Mouse (Mus musculus) CD4-positive, CD25-positive, alpha-beta regulatory T cell, adult 4 months (primary cell): ENCODE results near the gene Gm10643. TPM values are rescaled to one million over a fixed set of nuclear protein-coding genes. Genes with fewer than 3 reads are reported as not detected.

Experiments used
- ATAC-seq: one replicate; pipeline ENCODE4 v1.8.0; 2017
- polyA plus RNA-seq, 2 experiments: library from polyadenylated mRNA; unstranded; fragments of 100-300 nt; shearing (Covaris generic); gene quantifications; one replicate each; pipeline ENCODE4 v1.2.1; 2017

The Gm10643 gene
- 1 to 10 TPM; 1.2 to 1.7 TPM for polyA plus RNA-seq

DNA sequence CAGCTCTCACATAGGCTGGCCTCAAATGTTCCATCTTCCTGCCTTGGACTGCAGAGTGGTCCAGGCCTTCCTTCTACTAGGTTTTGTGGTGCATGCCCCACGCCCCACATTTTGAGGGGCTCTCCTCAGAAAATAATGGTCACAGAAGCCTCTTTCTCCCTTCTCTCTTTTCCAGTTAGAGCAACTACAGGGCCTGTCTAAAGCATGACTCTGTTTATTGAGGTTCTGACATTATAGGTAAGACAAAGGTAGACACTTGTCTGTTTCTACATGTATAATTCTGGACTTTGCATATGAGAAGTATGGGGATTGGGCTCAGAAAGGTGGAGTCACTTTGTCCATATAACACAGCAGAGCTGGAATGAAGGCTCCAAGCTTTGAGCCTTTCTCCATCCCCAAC, at the start of gene Gm10643:
Gm10643 (minus strand) TSS at position 101 of the 400 bp plus-strand sequence.
- no peak for ATAC-seq

DNA sequence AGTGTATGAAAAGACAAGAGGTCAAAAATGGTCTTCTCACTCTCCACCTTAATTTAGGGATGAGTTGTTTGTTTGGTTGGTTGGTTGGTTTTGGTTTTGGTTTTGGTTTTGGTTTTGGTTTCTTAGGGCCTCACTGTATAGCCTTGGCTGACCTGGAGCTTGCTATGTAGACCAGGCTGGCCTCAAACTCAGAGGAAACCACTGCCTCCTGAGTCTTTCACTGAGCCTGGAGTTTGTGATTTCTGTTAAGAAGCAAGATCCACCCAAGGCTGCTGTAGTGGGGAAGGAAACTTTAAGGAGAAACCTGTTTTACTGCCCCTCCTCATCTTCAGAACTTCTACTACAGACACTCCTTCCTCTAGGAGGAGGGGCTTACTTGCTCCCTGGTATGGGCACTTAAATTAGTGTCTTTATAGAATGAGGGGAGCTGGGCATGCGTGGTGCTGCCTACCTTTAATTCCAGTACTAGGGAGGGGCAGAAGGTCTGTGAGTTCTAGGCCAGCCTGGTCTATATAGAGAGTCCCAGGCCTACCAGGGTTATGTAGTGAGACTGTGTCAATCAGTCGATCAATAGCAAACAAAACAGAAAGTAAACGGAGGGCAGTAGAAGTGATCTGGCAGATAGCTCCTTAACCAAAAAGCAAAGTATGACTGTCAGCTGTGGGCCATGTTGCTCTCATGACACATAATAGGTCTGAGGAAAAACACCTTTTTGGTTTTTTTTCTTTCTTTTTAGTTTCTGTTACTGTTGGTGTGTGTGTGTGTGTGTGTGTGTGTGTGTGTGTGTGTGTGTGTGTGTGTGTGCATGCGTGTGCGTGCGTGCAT, 41.5 kb upstream of the Gm10643 start:
- ATAC-seq: peak; percentile 24

DNA sequence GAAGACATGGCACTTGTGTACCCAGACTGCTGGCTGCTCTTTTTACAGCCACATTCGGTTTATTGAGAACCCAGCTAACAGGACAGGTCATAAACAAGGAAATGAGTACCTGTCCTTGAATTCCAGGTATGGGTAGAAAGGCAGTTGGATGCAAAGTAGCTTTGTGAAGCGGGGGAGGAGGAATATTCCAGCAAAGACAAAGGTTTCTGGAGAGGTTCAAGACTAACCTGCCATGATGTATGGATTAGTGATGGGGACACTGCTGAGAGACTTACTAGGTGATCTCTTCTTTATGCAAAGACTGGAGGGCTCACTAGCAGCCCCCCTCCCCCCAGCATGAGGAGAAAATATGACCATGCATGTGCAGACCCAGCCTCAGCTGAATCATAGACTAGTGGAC, 40.7 kb upstream of the Gm10643 start:
- ATAC-seq: no peak

- peak; percentile 95 for ATAC-seq
Measured at GRCm38 (mm10) chr8:84104697-84105609, 40.0 kb upstream of the Gm10643 start, which contains the start of gene Dcaf15. Gene Dcaf15, minus strand, starts transcription at chr8:84104768.

GRCm38 (mm10) chr8:84104221-84104620, 39.3 kb upstream of the Gm10643 start:
- ATAC-seq: peak; percentile 24

GRCm38 (mm10) chr8:84103601-84104000, 38.7 kb upstream of the Gm10643 start:
- no peak for ATAC-seq

- ATAC-seq: no peak
Measured at GRCm38 (mm10) chr8:84101476-84102270, 36.7 kb upstream of the Gm10643 start.

GRCm38 (mm10) chr8:84098376-84098775, 33.4 kb upstream of the Gm10643 start:
- ATAC-seq: no peak

DNA sequence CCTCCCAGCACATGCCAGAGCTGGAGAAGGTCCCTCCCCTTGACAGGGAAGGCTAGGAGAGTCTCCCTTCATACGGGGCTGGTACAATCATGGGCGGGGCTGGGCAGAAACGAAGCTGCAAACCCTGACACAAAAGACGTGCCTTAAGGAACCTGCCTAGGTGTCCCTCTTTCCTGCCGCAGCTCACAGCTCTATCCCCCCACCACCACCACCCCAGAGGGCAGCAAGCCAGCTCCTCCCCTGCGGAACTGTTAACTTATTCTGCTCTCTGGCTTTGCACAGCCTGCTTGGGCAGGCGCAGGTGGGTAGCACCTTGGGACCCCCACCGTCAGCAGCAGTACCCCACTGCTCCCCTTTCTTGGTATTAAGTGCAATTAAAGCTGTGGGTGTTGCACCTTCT, 31.1 kb upstream of the Gm10643 start:
- no peak for ATAC-seq

- ATAC-seq: no peak
Measured at GRCm38 (mm10) chr8:84090585-84090984, 25.6 kb upstream of the Gm10643 start.

GRCm38 (mm10) chr8:84089277-84089676, 24.3 kb upstream of the Gm10643 start:
- ATAC-seq: no peak

- no peak for ATAC-seq
Measured at GRCm38 (mm10) chr8:84087821-84088220, 22.9 kb upstream of the Gm10643 start.

DNA sequence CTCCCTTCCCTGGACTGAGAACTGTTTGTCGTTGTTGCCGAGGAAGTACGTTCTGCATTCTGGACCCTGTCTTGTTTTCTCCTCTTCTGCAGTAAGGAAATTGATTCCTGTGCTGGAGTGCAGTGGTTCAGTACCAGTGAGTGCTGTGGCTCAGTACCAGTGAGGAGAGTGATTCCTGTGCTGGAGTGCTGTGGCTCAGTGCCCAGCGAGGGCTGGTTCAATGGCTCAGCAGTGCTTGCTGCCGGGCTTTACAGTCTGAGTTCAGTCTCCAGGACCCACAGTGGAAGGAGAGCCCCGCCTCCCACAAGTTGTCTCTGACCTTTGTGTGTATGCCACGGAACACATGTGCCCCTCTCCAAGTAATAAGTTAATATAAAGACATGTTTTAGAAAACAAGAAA, 22.2 kb upstream of the Gm10643 start:
- ATAC-seq: no peak

DNA sequence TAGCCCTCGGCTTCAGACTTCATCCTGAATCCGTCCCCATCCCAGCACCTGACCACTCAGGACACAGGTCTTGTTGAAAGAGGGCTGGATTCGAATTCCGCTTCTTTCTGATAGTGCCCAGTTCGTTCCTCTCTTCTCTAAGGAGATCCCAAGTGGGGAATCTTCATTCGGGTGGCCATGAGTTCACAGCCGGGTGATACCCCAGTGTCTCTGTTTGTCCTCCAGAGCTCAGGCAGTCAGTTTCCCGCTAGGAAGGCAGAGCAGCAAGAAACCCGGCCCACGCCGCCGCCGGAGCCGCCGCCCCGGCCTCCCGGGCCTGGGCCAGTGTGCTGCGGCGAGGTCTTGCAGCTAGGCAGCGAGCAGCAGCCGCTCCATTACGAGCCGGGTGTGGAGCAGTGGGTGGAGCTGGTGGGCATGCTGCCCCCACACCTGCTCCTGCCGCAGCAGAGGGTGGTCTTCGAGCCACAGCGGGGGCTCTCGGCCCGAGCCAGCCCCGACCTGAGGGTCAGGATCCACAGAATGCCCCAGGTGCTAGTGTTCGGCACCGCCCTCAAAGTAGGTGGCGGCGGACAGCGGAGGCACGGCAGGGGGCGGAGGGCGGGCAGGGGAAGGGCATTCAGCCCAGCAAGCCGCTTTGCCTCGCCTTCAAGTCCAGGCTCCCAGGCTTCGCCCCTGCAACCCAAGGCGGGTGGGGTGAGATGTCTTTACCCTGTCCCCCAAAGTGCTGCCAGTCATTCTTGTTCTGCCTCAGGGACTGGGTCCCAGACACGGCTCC, 19.6 kb upstream of the Gm10643 start:
- no peak for ATAC-seq

- no peak for ATAC-seq
Measured at GRCm38 (mm10) chr8:84083829-84084241, 18.9 kb upstream of the Gm10643 start.

- no peak for ATAC-seq
Measured at GRCm38 (mm10) chr8:84079206-84079605, 14.3 kb upstream of the Gm10643 start.

DNA sequence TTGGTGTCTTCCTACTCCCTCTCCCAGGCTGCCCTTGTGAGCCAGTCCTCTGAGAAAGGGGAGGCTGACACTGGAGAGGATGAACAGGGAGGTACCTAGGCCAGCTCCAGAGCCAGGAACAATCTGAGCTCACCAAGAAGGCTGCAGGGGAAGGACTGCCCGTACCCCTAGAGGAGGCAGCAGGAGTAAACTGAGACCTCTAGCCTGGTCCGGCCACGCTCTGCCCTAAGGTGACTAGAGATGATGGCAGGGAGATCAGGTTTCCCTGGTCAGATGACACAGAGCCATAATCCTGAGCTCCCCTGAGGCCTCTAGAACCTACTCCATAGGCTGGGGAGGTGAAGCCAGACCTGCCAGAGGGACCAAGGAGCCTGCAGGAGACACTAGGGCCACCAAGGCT, 11.9 kb upstream of the Gm10643 start:
- ATAC-seq: no peak

DNA sequence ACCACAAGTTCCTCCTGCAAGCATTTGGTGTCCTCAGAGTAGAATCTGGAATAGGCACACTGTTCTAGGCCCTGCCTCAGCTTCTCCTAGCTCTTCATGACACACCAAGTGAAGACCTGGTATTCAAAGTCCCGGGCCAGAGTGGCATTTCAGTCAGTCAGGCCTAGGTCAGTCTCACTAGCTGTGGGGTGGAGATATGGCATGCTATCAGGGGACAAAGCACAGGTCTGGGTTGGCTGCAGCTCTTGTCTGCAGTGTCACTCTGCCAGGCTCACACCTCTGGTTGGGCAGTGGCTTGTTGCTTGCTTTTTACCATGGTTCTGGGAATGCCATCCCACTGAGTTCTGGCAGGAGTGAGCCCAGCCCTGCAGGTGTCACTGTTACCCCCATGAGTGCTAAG, 11.5 kb upstream of the Gm10643 start:
- ATAC-seq: no peak

DNA sequence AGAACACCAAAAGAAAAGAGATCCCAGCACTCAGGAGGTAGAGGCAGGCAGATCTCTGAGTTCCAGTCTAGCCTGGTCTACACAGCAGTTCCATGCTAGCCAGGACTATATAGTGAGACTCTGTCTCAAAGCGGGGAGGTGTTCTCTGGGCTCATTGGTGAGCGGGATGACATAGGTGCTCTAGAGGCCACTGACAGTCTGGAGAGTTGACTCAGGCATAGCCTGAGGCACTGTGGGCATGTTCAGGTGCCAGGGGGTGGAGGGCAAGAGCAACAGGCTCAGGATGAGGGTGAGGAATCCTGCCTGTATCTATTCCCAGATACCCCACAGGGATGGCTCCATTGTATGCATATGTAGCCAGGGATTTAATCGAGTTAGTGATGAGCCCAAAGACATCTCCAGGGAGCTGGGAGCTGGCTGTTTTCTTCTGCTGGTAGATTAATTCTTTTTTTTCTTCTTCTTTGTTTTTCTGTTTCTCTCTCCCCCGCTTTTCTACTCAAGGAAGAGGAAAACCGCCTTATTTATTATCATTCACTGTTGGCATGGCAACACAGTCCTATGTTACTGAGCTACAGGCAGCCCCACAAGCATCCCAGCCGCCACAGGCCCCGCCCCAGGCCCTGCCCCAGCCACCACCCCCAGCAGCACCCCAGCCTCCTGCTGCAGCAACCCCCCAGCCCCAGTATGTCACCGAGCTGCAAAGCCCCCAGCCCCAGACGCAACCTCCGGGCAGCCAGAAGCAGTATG, 8.5 kb upstream of the Gm10643 start:
- peak; percentile 90 for ATAC-seq

DNA sequence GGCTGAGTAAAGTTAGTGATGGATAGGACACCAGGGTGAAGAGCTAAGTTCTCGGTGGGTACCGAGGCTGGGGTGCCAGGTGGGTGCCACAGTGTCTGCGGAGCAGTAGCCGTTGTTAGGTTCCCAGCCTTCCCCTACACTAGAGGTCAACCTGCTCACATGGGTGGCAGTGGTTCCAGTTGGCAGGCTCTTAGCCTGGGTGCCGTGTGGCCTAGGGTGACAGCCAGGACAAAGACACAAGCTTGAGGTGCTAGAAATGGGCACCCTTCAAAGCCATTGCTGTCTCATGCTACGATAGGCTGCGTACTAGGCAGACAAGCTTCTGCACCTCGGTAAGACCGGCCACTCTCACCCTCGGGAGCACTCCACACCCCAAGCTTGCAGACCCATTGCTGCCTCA, 7.4 kb upstream of the Gm10643 start:
- ATAC-seq: no peak

DNA sequence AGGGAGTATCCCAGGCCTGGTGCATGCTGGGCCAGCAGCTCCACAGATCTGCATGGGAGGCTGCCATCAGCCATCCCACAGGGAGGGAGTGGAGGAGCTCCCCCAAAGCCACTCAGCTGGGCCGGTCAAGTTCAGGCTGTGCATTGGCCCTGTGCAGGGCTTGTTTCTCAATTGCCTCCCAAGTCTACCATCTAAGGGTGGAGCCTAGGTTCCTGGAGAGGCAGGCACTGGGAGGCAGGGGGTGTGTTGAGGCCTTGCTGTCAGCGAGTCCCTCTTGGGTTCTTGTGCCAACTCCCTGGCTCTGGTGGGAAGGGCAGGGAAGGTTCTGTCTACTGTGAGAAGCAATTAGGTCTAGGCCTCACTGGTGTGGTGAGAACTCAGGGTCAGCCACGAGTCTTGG, 7.0 kb upstream of the Gm10643 start:
- ATAC-seq: no peak
